Mouse (Mus musculus) C2C12 (cell line): ENCODE results near the gene Selenof.

ENCODE experiments used
- CEBPB ChIP-seq: IDR thresholded peaks from one replicate; pipeline ENCODE4 v1.6.1; 2011; ENCODE audit warnings: low read depth, mild to moderate bottlenecking, control low read depth, moderate library complexity
- CTCF ChIP-seq: IDR thresholded peaks from one replicate; pipeline ENCODE4 v1.5.1; 2011; ENCODE audit not compliant: control insufficient read depth, insufficient read depth, insufficient read length

GRCm38 (mm10) chr3:144602413-144602812, 32.3 kb downstream of the Selenof start:
- TF ChIP-seq CTCF (no peak), CEBPB (no peak)
